Mouse (Mus musculus) bone marrow, adult 2 months (tissue): ENCODE results near the gene March8.

Source experiments
- CTCF ChIP-seq: fragments of 200-500 bp; IDR thresholded peaks from 2 replicates; pipeline ENCODE4 v1.5.1; 2011; ENCODE audit warnings: low read length, control low read depth; ENCODE audit not compliant: control insufficient read depth, insufficient read depth
- POLR2A ChIP-seq: fragments of 200-500 bp; IDR thresholded peaks from 2 replicates; pipeline ENCODE4 v1.6.1; 2011; ENCODE audit warnings: low read depth, mild to moderate bottlenecking, control low read depth, low read length, borderline replicate concordance; ENCODE audit not compliant: control insufficient read depth

DNA sequence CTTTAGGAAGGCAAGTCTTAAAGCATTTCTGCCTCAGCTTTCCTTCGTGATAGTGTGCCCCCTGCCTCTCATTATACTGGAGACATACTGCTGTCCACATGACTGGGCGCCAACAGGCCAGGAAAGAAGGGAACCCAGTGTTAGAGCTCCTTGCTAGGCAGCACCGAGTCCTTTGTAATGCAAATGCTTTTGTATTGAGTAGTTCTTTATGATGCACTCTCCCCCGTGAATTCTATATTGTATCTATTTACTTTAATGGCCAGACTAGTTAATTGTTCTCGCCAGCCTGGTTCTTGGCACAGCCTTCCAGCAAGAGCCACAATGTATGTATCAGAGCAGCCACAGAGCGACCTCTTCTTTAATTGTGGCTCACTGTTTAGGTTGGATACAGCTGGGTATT lies 59.8 kb downstream of the March8 start:
- TF ChIP-seq CTCF (no peak), POLR2A (no peak)
